Mouse (Mus musculus) erythroblast, embryonic 14.5 days (primary cell): ENCODE measurements around the gene Gm10300.

Experiments
- GATA1 ChIP-seq: IDR thresholded peaks from 2 replicates; pipeline ENCODE4 v1.6.1; 2012; ENCODE audit warnings: low read length, inconsistent platforms, mixed read lengths
- TAL1 ChIP-seq: IDR thresholded peaks from 3 replicates; pipeline ENCODE4 v1.6.1; 2012; ENCODE audit warnings: low read length, inconsistent platforms, mixed read lengths

- TF ChIP-seq TAL1 (no peak), GATA1 (no peak)
These were observed 2.3 kb upstream of the Gm10300 start for GRCm38 (mm10) chr4:132072156-132072555.
